Mouse (Mus musculus) fibroblast of lung, adult 2 months (primary cell): Measurements from ENCODE around the gene Atp13a3.

ENCODE experiments used
- DNase-seq: peaks from one replicate; pipeline ENCODE4 v3.0.0-alpha.2; 2011; ENCODE audit warnings: low read depth

Gene Atp13a3

DNA sequence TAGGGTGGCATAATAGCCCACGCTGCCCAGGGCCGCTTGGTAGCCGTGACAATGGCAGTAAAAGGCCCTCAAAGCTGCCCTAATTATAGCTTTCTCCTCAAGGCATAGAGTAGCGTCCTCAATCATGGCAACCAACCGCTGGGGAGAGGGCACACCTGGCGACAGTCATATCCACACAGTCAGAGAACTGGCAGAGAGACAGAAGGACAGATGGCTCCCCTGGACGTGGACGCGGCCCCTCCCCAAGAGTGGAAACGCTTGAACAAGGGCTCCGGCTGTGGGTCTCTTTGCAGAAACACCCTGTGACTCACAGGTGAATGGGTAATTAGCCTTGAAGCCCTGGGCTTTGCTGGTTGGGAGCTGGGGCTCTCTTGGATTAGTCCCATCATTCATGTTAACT is 127.4 kb downstream of the Atp13a3 start:
- DNase-seq, result no peak

DNA sequence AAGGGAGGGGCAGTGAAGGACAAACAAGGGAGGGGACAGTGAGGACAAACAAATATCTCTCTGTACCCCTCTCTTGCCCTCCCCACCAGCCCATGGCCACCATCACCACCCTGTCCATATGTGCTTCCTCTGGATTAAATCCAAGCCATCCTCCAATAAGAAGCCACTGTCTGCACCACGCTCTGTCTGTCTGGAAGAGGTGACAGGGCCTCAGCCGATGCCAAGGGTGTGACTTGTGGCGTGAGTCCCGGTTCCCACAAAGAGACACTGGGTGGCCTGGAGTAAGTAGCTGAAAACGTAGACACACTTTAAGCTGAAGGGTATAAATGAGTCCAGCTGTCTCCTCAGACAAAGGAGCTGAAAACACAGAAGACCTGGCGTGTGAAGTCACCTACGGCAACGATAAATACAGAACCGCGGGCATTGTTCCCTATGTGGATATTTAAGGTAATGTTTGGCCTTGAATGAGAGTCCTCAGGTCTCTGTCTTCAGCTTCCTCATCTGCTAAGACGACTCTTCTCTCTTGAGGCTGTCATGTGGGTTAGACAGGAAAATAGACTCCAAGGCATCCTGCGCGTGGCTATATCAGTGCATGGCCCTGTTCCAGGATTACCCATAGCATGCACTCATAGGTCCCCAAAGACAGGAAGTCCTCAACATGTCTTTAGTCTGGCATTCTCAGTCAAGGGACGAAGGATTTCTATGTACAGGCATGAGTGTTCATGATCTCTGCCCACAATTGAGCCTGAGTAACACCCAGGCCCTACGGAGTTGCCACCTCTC is 130.0 kb downstream of the Atp13a3 start:
- DNase-seq, result no peak

DNA sequence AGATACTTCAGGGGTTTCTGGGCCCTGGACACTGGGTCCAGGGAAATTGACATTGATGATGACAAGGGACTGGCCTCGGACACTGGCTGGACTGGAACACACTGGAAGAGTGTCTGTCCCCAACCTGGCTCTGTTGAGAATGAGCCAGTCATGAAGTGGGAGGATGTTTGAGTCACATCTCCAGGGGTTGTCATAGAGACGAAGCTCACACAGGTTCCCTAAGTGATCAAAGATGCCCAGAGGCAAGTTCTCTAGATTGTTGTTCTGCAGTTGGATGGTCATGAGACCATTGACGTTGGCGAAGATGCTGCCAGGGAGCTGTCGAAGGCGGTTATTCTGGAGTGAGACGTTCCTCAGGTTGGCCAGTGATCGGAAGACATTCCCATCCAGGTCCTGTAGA is 132.7 kb downstream of the Atp13a3 start:
- no peak for DNase-seq

DNA sequence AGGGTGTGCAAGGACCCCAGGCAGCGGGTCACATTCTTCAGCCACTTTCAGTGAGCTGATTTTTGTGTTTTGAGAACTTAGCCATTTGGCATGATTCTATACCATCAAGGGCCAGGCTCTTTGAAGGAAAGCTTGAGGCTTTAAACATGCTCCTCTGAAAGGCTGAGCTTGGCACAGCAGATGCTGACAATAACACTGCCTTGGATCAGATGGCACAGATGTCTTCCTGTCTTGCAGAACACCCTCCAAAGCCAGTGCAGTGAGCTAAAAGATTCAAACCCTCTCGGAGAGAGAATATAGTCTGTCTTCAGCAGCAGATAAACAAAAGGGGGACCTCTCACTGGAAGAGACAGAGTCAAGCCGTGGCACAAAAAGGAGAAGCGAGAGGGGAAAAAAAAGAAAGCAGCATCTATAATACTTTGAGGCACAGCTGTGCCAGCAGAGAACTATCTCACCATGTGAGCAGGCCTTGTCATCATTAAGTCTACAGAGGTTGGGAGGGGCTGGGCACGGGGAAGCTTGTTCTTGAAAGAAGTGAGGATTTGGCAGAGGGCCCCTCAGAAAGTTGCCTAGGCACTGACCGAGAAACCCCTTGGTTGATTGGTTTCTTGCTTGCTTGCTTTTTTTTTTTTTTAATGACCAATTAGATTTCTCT is 133.7 kb downstream of the Atp13a3 start:
- DNase-seq, result no peak

DNA sequence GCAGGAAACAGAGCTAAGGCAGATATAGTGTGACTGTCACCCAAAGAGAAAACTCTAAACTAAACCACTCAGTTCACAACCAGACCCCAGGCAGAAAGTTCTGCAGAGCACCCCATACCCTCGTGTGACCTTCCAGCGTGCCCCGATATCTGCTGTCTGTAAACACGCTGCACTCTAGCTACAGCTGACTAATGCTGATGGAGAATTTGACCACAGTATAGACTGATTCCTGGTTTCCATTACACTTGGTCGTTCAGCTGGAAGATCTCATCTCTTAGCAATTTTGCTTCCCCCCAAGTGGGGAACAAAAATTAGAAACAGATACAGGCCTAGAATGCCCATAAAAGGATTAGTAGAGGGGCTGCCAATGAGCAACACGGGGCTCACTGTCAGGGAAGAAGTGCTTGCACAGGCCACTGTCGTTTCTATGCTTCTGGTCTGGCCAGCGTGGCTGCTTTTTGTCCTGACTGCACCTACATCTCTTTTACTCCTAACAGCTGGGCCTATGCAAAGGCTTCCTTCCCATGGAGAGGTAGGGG is 134.5 kb downstream of the Atp13a3 start:
- no peak for DNase-seq

DNA sequence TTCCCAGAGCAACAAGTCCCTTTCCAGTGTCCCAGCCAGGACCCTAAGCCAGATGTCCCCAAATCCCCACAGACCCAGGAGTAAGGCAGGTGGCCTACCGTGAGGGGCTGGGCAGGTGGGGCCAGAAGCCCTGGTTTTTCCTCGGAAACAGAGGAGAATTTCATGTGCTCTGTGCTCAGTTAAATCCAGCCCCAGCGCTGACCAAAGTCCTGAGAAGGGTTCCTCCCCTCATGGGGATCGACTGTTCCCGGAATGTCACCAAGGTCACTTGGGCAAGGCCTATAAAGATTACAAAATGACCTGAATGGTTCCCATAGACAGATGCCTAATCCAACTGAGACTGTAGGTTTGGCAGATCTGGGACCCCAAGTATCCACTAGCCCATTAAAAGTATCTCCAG is 138.4 kb downstream of the Atp13a3 start, which contains the start of gene Cpn2:
Gene Cpn2 (minus strand): TSS at position 141 of the 400 bp plus-strand sequence.
- no peak for DNase-seq

DNA sequence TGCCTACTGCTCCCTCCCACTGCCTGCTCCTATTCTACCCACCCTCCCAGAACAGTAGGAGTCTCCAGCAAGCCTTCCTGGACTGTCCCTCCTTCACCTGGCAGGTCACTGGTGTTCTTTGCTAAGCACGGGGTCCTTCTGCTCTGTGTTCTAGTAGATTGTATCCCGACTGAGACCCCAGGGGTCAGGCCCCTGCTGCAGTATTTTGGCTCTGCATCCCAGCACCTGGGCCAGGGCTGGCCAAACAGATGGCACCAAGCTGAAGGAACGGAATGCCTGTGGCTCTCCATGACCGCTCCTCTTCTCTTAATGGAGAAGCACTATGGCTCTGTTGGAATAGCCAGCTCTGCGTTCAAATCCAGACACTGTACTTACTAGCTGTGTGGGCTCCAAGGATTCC is 139.2 kb downstream of the Atp13a3 start:
- no peak for DNase-seq

DNA sequence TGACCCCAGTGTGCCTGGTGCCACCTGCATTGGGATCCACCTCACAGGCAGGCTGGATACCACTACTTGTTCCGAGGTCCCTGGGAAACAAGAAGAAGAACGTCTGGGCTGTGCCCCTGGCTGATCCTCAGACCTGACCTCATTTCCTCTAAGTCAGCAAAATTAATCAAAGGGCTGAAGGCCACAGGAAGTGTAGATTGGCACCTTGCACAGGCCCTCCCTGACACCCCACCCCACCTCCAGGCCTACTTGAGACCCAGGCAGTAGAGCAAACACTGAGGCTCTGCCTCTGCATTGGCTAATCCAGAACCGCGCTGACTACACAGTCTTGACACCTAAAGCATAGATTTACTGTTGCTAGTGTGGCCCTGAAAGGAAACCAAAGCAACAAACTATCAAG is 140.2 kb downstream of the Atp13a3 start:
- no peak for DNase-seq

DNA sequence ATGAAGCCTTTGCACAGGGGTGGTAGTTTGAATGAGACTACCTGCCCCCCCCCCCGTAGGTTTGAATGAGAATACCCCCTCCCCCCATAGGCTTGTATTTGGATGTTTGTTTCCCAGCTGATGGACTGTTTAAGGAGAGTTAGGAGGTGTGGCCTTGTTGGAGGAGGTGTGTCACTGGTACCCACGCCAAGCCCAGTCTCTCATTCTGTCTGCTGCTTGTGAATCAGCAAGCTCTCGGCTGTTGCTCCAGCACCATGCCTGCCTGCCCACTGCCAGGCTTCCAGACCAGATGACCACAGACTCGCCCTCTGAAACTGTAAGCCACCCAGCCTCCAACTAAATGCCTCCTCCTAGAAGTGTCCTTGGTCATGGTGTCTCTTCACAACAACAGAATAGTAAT is 142.6 kb downstream of the Atp13a3 start:
- no peak for DNase-seq

DNA sequence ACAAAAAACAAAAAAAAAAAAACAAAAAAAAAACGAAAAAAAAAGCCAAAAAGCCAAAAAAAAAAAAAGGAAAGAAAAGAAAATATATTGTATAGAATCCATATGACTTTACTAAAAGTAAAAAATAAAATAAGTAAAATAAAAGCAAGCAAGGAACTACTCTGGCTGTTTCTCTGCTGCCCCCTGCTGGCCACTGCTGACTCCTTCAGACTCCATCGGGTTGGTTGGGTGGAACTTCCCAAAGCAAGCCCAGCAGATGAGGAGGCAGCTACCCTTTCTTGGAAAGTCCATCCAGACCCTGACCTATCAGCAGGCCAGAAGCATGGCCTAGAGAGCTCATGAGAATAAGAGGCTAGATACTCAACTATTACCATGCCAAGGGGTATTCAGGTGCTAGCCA is 143.1 kb downstream of the Atp13a3 start:
- no peak for DNase-seq
